Mouse (Mus musculus) heart, adult 2 months (tissue): Measurements from ENCODE around the gene Pif1. TPM values are rescaled to one million over a fixed set of nuclear protein-coding genes. Genes with fewer than 3 reads are reported as not detected.

Source experiments
- DNase-seq, 2 experiments: peaks; one replicate each; pipeline ENCODE4 v3.0.0; 2021
- H3K27ac ChIP-seq: fragments of 200-600 bp; 2 replicates; pipeline ENCODE4 v1.8.1; 2022
- H3K27me3 ChIP-seq: fragments of 200-500 bp; 2 replicates; pipeline ENCODE4 v1.6.1; 2012; ENCODE audit warnings: mild to moderate bottlenecking, low read length, inconsistent platforms, mixed read lengths; ENCODE audit not compliant: control insufficient read depth, insufficient read depth
- H3K36me3 ChIP-seq: fragments of 200-500 bp; 2 replicates; pipeline ENCODE4 v1.6.1; 2012; ENCODE audit warnings: low read length, inconsistent platforms; ENCODE audit not compliant: control insufficient read depth, insufficient read depth
- H3K4me1 ChIP-seq: fragments of 200-500 bp; 2 replicates; pipeline ENCODE4 v1.6.1; 2011; ENCODE audit warnings: low read length; ENCODE audit not compliant: control insufficient read depth, insufficient read depth
- H3K4me3 ChIP-seq: fragments of 200-600 bp; 2 replicates; pipeline ENCODE4 v1.8.1; 2022
- H3K79me2 ChIP-seq: fragments of 200-500 bp; replicated peaks from 2 replicates; pipeline ENCODE4 v1.6.1; 2012; ENCODE audit warnings: mild to moderate bottlenecking, inconsistent platforms, low read length, moderate library complexity, mixed read lengths; ENCODE audit not compliant: control insufficient read depth, insufficient read depth
- H3K9ac ChIP-seq: fragments of 200-500 bp; 2 replicates; pipeline ENCODE4 v1.6.1; 2012; ENCODE audit warnings: low read depth, mild to moderate bottlenecking, control low read depth, inconsistent platforms, low read length, mixed read lengths
- CTCF ChIP-seq: fragments of 200-600 bp; IDR thresholded peaks from 2 replicates; pipeline ENCODE4 v1.8.1; 2022; ENCODE audit warnings: antibody characterized with exemption, mild to moderate bottlenecking, moderate library complexity
- EP300 ChIP-seq: fragments of 200-500 bp; IDR thresholded peaks from 2 replicates; pipeline ENCODE4 v1.6.1; 2011; ENCODE audit warnings: low read depth, low read length, control low read depth; ENCODE audit not compliant: insufficient read depth
- POLR2A ChIP-seq: fragments of 200-500 bp; IDR thresholded peaks from 2 replicates; pipeline ENCODE4 v1.6.1; 2011; ENCODE audit warnings: mild to moderate bottlenecking, low read depth, low read length, control low read depth; ENCODE audit not compliant: insufficient read depth
- WGBS: fragments of 180-500 bp; shearing (Covaris S2); methylation state at CpG from one replicate; pipeline ENCODE4 v1.1.7; 2018; 5-methylcytosine and 5-hydroxymethylcytosine counted together
- intact Hi-C: fragments of 180-260 bp; cut with DNase I; formaldehyde crosslinking; loops from one replicate; pipeline ENCODE4 v1.15.1; 2025
- long read RNA-seq: library from polyadenylated mRNA; stranded (forward); transcript quantifications from one replicate; pipeline ENCODE4 v2.0.0, GENCODE M21; 2021
- polyA plus RNA-seq: library from polyadenylated mRNA; depleted of rRNA; stranded (reverse); fragments of >200 nt; gene quantifications from 2 replicates; pipeline ENCODE4 v1.2.3, GENCODE M21; 2012; rRNA removed
- total RNA-seq, 2 experiments: library from RNA; stranded (reverse); gene quantifications; 2 replicates each; pipeline ENCODE4 v1.2.3; 2021

The Pif1 gene
- total RNA-seq = not detected
- 0.18 and 0.23 TPM in 2 replicates for polyA plus RNA-seq
- long read RNA-seq = 0 reads

GRCm38 (mm10) chr9:65586406-65587269 is at the start of gene Pif1:
TSS of gene Pif1 (plus strand) at chr9:65587160.
- Histone ChIP-seq H3K4me1 (peaks cover 7% of the 10 kb centered on the region), H3K27me3 (no peaks in the 10 kb centered on the region), H3K27ac (no peak within 1 kb of the TSS), H3K9ac (peak within 1 kb of the TSS; percentile 62), H3K36me3 (no peaks in the 10 kb centered on the region), H3K79me2 (no peaks in the 10 kb centered on the region), H3K4me3 (peak within 1 kb of the TSS; percentile 57)
- DNase-seq = peak; percentile 79 to 86
- TF ChIP-seq POLR2A = no peak
- no peak for TF ChIP-seq CTCF
- no peak for TF ChIP-seq EP300
- intact Hi-C loops = no loop called here
- 11% methylated on average over 28 of the region's 28 CpGs for WGBS

- Histone ChIP-seq H3K4me3 (no peak overlapping the region), H3K27me3 (no peaks in the 10 kb centered on the region), H3K27ac (no peak overlapping the region), H3K4me1 (peaks cover 16% of the 10 kb centered on the region), H3K79me2 (no peaks in the 10 kb centered on the region), H3K9ac (no peak overlapping the region), H3K36me3 (no peaks in the 10 kb centered on the region)
- TF ChIP-seq CTCF = no peak
- no peak for TF ChIP-seq POLR2A
- TF ChIP-seq EP300 = no peak
- DNase-seq = peak in 1 of 2 experiments; percentile 36
- intact Hi-C loops = no loop called here
- WGBS = 87% methylated on average over 8 of the region's 8 CpGs
Measured at GRCm38 (mm10) chr9:65537901-65538630, 48.9 kb upstream of the Pif1 start.

GRCm38 (mm10) chr9:65539697-65540096 is 47.3 kb upstream of the Pif1 start:
- H3K9ac ChIP-seq = no peak overlapping the region
- no peak overlapping the region for H3K4me3 ChIP-seq
- no peaks in the 10 kb centered on the region for H3K79me2 ChIP-seq
- intact Hi-C loops = no loop called here
- no peak overlapping the region for H3K27ac ChIP-seq
- WGBS = 46% methylated on average over 9 of the region's 9 CpGs
- DNase-seq = no peak
- H3K4me1 ChIP-seq = peaks cover 16% of the 10 kb centered on the region
- TF ChIP-seq POLR2A (no peak), EP300 (no peak), CTCF (no peak)
- H3K27me3 ChIP-seq = no peaks in the 10 kb centered on the region
- H3K36me3 ChIP-seq = no peaks in the 10 kb centered on the region

GRCm38 (mm10) chr9:65541126-65542068 is 45.6 kb upstream of the Pif1 start:
- Histone ChIP-seq H3K9ac (no peak overlapping the region), H3K4me1 (peaks cover 18% of the 10 kb centered on the region), H3K36me3 (no peaks in the 10 kb centered on the region), H3K4me3 (no peak overlapping the region), H3K79me2 (no peaks in the 10 kb centered on the region), H3K27me3 (no peaks in the 10 kb centered on the region), H3K27ac (peak overlapping the region; percentile 55)
- intact Hi-C loops = no loop called here
- TF ChIP-seq EP300 (peak; percentile 39; the same call in 1 of the 2 replicates), CTCF (no peak), POLR2A (no peak)
- WGBS = 41% methylated on average over 13 of the region's 13 CpGs
- peak; percentile 63 to 75 for DNase-seq

- Histone ChIP-seq H3K36me3 (no peaks in the 10 kb centered on the region), H3K27me3 (no peaks in the 10 kb centered on the region), H3K79me2 (no peaks in the 10 kb centered on the region), H3K4me3 (no peak overlapping the region), H3K9ac (no peak overlapping the region), H3K27ac (peak overlapping the region; percentile 55), H3K4me1 (peaks cover 21% of the 10 kb centered on the region)
- 12% methylated on average over 7 of the region's 7 CpGs for whole genome bisulfite sequencing
- intact Hi-C loops = no loop called here
- TF ChIP-seq CTCF (no peak), POLR2A (no peak), EP300 (no peak)
- no peak for DNase-seq
Measured at GRCm38 (mm10) chr9:65542111-65542524, 44.8 kb upstream of the Pif1 start.
